Mouse (Mus musculus) cerebellum, adult 18-20 months (tissue): ENCODE results near the gene Arpp19.

Experiments used
- DNase-seq, 2 experiments: peaks; one replicate each; pipeline ENCODE4 v3.0.0; 2021

The Arpp19 gene

GRCm38 (mm10) chr9:75040566-75040965 is 3.2 kb downstream of the Arpp19 start:
- no peak for DNase-seq

GRCm38 (mm10) chr9:75041840-75042525 is 4.6 kb downstream of the Arpp19 start:
- no peak for DNase-seq

- no peak for DNase-seq
These were observed 5.8 kb downstream of the Arpp19 start for GRCm38 (mm10) chr9:75043191-75043590.

- DNase-seq, result no peak
These were observed 9.7 kb downstream of the Arpp19 start for GRCm38 (mm10) chr9:75047079-75047478.

GRCm38 (mm10) chr9:75049100-75049499 is 11.7 kb downstream of the Arpp19 start:
- no peak for DNase-seq

GRCm38 (mm10) chr9:75050003-75050402 is 12.6 kb downstream of the Arpp19 start:
- peak; percentile 80 to 82 for DNase-seq

GRCm38 (mm10) chr9:75051841-75052240 is 14.4 kb downstream of the Arpp19 start:
- DNase-seq, result no peak

GRCm38 (mm10) chr9:75055046-75055445 is 17.6 kb downstream of the Arpp19 start:
- DNase-seq, result no peak

GRCm38 (mm10) chr9:75064678-75065331 is 27.4 kb downstream of the Arpp19 start:
- DNase-seq, result no peak

- DNase-seq, result no peak
These were observed 33.1 kb downstream of the Arpp19 start, which contains the start of gene Myo5a for GRCm38 (mm10) chr9:75070457-75071028. Myo5a (plus strand) TSS chr9:75071015.

GRCm38 (mm10) chr9:75071029-75071705 is 33.8 kb downstream of the Arpp19 start:
- DNase-seq, result peak; percentile 85 to 90

- DNase-seq, result peak in 1 of 2 experiments; percentile 55
These were observed 34.3 kb downstream of the Arpp19 start for GRCm38 (mm10) chr9:75071706-75072192.

GRCm38 (mm10) chr9:75072361-75072760 is 34.9 kb downstream of the Arpp19 start:
- no peak for DNase-seq

GRCm38 (mm10) chr9:75077191-75077590 is 39.8 kb downstream of the Arpp19 start:
- no peak for DNase-seq

GRCm38 (mm10) chr9:75085242-75085824 is 47.9 kb downstream of the Arpp19 start:
- no peak for DNase-seq

GRCm38 (mm10) chr9:75087823-75088222 is 50.4 kb downstream of the Arpp19 start:
- no peak for DNase-seq

- no peak for DNase-seq
These were observed 51.9 kb downstream of the Arpp19 start for GRCm38 (mm10) chr9:75089285-75089684.

GRCm38 (mm10) chr9:75092134-75092533 is 54.7 kb downstream of the Arpp19 start:
- DNase-seq, result no peak

- DNase-seq, result no peak
These were observed 57.3 kb downstream of the Arpp19 start for GRCm38 (mm10) chr9:75094762-75095161.

GRCm38 (mm10) chr9:75098937-75099336 is 61.5 kb downstream of the Arpp19 start:
- DNase-seq, result no peak

- DNase-seq, result no peak
These were observed 62.9 kb downstream of the Arpp19 start for GRCm38 (mm10) chr9:75100157-75100781.

- DNase-seq, result no peak
These were observed 64.7 kb downstream of the Arpp19 start for GRCm38 (mm10) chr9:75102131-75102530.
